Mouse (Mus musculus) cerebellum, postnatal 36 days (tissue): Measurements from ENCODE around the gene Fam162b.

Source experiments
- DNase-seq, 2 experiments: peaks; one replicate each; pipeline ENCODE4 v3.0.0; 2021 to 2022; ENCODE audit warnings: mixed read lengths in 2 of 2

Gene Fam162b

DNA sequence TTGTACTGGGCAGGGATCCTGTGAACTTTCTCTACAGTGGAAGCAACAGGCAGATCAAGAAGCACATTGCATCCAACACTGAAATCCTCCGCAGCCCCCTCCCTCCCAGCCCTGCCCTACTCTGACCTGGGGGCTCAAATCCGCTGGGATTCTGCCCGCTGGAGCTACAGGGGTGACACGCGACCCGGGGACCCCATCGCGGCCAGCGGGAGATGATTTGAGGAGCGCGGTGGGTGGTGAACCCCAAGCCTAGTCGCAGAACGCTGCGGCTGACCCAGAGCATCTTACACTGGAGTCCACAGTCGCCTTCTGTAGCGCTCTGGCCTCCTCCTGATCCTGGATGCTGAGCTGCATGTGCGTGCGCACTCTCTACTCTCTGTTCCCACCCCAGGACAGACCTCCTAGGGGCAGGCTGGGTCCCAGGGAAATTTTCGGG is at the start of gene Fam162b:
Fam162b (minus strand) TSS at position 379 of the 436 bp plus-strand sequence.
- no peak for DNase-seq

DNA sequence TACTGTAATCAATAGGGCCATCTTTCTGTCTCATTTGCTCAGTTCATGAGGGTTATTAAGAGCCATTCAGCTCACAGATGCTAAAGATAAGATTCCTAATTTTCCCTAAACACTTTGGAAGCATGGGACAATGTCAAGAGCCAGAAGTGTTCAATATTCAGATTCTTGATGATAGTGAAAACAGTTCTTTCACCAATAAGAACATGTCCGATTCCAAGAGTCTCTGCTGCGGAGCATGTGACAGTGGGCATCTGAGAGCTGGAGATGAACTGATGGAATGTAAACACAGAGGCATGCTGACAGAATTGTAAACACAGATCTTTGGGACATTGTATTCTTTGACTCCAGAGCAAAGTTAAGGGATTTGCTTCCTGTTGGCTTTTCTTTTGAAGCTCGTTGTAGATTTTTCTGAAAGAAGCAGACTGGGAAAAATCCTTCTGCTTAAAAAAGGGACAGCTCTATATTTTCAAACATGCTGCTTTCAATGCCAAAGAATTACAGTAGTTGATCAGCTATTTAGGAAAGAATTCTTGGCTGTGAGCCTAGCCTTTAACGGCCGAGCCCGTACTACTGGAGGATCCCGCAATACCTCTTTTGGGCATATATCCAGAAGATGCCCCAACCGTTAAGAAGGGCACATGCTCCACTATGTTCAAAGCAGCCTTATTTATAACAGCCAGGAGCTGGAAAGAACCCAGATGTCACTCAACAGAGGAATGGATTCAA is 41.3 kb upstream of the Fam162b start, which contains the start of gene Gprc6a:
Gprc6a (minus strand) TSS at position 51 of the 726 bp plus-strand sequence.
- DNase-seq, result no peak

DNA sequence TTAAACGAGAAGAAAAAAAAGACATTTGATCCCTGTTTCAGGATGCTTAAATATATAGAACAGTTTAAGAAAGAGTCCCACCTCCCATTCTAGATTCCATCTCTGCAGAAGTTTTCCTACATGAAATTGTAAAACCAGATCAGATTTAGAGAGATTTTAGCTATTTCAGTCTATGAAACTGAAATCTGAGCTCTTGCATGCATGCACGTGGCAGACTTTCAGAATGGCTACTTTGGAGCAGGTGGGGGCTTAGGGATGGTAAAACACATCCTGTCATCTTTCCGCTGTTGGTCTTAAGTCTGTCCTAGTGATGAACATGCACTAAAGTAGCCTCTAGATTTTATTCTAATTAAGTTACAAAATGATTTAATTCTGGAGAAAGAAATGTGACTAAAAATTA is 30.9 kb upstream of the Fam162b start:
- no peak for DNase-seq

DNA sequence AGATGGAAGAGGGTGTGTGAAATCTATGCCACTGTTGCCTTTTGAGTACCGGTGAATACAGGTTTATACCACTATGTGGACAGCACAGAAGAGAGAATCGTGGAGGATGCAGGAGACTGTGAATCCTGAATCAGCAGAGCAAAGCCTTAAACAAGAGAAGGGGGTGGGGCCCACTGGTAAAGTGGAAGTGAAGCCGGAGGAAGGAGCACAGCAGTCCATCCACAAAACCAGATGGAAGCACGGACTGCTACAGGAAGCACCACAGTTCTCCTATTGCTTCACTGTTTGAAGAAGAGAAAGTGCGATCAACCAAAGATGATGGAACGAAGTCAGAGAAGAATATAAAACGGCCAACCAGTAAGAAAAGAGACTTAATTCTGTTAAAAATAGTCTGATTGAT is 29.8 kb upstream of the Fam162b start:
- DNase-seq, result no peak

DNA sequence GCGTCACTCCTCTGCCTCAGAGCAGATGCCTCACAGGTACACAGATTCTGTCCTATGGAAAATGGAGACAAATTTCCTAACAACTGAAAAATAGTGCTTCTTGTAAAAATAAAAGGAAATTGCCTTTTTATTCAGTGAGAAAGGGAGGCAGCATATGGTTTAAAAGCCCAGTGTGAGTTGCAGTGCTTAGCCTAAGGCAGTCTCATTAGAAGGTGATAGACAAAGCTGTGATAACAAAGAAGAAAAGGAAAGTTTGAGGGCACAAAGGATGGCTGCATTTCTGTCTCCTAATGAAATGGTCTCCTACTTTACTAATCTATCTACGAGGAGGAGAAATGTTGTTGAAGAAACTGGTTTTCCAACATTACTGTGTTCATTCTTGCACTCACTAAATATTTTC is 28.2 kb upstream of the Fam162b start:
- no peak for DNase-seq

DNA sequence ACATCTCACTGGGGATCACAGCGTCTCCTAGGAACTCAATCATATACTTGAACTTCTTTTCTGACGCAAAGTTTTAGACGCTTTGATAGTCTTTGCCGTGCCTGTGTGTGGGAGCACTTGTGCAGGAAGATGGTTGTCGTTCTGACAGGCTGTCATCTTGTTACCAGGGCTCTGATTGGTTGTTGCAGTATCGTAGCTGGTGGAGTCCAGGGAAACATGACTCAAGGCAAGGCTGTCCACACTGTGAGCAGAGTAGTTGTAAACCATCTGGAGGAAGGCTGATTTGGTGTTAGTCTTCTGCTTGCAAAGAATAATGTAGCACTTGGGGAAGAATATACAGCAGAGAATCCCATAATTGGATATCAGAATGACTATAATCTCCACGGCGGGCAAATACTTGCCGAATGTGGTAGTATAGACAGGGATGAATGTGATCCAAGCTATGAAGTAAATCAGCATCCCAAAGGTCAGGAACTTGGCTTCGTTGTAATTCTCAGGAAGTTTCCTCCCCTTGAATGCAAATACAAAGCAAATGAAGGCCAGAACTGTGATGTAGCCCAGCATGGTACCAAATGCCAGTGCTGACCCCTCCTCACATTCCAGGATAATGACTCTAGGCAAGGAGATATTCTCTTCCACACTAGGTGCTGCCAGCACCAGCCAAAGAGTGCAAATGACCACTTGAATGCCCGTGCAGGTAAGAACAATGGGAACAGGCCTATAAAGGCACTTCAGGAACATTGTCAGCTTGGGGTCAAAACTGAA is 24.7 kb upstream of the Fam162b start:
- no peak for DNase-seq

DNA sequence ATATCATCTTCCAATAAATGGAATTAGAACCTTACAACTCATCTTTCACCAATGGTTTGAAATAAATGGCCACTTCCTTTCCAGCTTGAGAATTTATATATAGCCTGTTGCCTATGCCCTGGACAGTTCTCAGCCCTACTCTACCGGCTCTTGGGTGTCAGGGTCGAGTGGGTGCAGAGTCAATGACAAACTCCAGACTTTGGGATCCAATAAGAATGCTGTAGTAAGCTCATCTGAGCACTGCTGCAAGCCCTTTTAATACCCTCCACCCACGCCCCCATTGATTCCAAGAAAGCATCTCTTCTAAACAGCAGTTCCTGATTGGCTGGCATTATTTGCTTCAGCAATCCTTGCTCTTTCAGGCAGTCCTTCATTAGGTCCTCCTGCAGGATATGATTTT is 23.1 kb upstream of the Fam162b start:
- no peak for DNase-seq

DNA sequence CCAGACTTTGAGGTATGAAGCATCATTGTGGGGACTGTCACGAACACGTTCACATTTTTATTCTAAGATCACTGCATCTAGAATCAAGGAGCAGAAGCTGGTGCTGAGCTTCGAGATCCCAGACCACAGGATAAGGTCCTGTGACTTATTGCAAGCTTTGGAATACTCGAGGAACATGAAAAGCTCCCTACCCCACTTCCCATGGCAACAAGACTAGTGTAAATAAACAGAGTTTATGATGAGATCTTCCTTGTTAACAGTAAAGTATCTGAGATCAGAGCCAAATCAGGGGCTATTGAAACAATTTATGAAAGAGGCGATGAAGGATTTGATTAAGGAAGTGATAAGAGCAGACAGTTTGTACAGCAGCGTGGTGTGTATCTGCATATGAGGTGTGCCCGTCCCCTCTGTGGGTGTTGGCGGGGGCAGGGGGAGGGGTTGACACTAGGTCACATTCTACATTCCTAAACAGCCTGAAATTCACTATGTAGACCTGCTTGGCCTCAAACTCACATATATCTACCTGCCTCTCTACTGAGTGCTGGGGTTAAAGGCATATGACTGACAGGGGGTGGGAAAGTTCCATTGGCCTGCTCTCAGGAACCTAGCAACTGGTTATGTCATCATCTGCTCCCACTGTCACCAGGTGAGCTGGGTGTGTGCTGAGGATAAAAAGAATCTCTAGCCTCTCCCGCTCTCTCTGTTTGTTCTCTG is 21.8 kb upstream of the Fam162b start:
- no peak for DNase-seq

DNA sequence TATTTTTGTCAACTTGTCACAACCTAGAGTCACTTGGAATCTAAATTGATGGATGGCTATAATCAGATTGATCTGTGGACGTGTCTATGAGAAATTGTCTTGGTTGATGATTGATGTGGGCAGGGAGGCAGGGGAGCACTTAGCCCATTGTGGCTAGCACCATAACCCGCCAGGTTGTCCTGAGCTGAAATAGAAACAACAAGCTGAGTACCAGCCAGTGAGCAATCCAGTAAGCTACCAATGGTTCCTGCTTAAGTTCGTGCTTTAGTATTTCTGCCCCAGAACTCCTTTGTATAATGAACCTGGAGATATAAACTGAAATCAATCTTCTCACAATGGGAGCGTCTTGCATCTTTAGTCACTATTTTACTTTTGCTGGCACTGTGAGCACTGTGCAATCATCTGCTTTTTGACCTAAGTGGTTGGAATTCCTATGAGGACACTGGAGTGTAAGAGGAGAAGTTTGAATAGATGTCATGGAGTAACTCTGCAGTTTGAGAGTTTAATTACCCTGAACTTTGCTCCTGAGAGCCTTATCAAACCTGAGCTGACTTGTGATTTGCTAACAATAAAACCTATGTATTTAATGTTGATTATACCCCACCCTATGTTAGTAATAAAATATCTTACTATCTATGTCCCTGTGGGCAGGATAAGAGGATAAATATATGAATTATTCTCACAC is 19.6 kb upstream of the Fam162b start:
- DNase-seq, result no peak

DNA sequence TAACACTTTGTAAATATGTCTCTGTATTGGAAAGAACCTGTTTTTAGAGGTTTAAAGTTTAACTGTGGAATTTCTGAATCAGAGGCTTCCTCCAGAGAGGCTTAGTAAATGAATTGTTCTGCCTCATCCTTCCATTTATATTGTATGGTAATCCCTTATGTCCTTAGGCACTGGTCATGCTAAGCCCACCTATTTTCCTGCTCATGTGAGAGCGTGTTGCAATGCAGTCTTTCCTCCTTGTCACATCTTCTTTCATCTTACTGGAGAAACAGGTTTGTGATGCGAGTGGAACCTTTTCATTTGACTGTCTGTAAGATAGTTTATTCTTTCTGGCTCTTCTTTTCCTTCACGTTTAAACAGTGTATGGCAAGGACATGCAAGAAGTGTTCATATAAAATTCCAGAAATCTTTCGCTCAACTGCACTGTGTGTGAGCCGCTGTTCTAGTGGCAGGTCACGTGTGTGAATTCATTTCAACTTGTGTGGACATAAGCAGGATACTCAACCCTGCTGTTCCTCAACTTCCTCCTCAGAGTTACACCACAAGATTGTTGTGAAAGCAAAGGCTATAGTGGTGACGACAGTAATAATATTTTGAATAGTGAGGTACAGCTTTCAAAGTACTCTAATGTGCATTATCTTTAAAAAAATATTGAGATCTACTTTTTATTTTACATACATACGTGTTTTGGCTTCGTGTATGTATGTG is 6.8 kb upstream of the Fam162b start:
- no peak for DNase-seq

DNA sequence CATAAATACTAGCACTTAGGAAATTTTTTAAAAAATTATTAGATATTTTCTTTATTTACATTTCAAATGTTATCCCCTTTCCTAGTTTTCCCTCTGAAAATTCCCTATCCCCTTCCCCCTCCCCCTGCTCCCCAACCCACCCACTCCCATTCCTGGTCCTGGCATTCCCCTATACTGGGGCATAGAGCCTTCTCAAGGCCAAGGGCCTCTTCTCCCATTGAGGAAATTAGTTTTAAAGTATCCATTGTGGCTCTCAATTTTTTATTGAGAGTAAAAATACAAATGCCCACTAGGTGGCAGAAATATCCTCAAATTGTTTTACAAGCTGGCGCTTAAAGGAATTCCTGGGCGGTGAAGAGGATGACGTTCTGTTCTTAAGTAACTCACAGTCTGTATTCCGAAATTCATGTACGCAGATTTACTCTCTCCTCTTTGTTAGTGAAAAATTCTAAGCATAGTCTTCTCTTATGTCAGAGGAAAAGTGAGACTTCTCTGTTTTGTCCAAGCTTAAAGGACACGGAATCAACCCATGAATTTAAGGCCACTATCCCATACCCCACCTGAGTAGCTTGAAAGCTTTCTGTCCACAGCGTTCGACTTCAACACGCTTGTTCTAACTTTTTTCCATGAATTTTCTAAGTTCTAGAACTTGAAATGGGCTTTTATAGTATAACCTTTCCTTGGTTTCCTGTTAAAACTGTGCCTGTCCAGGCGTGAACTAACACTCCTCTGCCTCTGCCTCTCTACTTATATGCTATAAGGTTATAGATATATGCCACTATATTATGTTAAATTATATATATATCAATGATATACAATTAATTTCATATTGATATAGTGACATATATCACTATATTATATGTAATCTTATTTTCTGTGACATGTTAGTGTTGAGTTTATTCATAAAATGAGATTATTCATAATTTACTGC is 4.9 kb upstream of the Fam162b start:
- DNase-seq, result no peak

DNA sequence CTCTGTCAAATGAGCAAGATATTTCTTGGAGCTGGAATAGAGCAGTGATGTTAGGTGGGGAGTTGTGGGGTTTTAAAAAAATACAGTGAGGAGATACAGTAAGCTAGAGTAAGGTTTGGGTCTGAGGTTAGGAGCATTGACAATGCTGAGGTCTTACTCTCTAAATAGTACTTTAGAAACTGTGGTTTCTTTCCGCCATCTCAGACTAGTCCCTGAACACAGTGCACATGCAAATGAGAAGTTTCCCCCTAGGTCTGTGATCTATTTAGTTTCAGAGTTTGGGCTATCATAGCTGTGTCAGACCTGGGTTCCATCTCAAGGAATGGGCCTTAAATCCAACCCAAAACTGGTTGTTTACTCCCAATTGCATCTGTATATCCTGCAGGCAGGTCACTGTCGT is 1.3 kb upstream of the Fam162b start:
- DNase-seq, result no peak

DNA sequence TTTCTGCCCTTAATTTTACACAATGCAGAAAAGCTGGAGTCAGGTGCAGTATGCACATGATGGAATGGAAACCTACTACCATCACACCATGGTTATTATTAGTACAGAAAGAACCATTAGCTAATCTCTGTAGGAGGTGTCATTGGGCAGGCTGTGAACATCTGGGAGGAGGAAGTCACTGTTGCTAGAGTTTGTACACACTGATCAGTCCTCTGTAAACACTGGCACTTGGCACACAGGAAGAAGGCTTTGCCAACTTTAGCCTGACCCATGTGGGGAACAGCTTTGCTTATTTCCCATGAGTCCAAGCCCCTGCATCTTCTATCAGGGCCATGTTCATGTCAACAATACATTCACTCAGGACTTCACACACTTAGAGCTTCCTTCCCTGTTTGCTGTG is 5.4 kb downstream of the Fam162b start:
- DNase-seq, result no peak

DNA sequence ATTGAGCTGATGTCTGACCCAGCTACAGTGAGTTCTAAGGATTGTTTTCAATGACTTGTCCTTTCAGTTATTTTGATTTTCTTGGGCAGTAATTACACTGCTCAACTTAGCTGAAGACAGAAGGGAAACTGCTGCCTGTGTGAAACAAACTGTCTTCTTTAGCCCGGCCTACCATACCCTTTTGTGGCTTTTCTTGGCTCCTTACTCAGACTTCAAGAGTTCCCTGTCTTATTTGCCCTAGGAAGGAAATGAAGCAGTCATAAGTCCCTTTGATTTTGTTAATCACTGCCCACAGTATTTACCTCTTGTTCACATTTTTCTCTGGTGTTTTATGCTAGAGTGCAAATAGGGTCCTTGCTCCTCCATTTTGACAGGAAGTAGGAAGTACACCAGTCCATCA is 5.9 kb downstream of the Fam162b start:
- DNase-seq, result no peak

DNA sequence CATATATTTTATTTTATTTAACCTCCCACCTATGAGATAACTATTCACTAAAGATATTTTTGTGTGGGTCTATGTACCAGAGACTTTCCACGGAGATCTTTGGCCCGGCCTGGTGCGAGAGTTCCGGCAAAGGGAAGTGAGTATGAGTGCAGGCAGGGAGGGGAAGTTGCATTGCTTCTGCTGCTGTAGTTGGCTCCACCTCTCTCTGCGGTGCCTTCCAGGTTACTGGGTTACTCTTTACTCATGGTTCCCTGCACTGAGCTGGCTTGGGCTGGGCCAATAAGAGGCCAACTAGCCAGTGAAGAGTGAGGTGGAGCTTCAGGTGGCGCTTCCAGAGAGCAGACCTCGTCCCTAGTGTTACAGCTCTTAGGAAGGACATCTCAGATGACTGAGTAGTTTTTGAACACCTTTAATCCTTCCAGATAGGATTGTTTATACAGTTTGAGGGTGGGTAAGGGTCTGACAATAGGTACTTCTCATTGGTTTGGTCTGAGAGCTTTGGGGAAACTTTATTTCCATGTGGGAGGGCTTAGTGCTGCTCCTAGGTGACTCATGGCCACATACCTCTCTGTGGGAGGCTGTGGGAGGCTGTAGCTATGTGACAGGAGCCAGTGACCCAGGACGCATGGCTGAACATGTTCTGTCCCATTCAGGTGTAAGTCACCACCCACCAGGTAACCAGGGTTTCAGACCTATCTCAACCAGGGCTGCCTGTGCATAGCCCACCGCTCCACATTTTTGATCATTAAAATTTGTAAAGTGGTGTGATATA is 18.9 kb downstream of the Fam162b start:
- DNase-seq, result no peak

DNA sequence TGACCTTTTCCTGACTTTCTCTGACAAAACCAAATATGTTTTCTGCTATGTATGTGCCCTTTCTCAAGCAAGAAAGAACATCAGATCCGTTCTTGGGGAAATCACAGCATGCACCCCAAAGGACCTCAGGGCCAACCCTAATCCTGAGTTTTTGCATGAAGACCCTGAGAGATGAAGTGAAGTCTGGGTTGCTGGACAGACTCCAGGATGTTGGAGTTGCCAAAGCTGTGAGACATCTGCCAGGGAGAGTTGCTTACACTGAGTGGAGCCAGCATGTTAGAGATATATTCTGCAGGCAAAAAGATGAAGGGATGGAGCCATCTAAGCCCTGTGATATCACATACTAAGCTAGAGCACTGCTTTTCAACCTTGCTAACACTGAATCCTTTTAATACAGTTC is 34.3 kb downstream of the Fam162b start:
- DNase-seq, result no peak

DNA sequence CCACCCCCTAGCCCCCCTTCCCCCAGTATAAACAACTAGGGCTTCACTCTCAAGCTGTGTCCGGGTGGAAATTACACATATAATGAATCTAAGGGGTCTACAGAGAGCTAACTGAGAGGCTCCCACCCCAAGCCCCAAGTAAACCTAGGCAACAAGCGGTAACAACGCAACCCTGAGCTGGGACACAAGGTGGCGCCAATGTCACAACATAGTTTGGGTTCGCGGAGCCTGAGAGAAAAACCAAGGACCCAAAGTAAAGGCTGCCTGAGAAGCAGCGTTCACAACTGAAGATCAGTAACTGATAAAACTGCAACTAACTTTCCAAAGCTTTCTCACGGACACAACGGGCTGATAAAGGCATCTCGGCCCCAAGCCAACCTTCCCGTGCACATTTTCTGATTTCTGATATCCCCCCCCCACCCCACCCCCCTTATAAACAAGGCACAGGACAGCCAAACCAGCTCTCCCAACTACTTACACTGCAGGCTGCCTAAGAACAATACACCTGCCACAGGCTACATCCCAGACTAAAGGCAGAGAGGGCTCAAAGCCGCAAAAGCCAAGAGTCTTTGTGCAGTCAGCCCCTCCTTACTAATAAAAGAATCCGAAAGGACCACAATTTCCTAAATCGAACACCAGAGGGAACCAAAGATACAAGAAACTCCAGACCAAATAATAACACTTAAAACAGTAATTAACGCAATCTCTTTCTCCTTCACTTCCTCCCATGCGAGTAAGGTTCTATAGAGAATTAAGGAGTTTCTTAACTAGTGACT is 36.8 kb downstream of the Fam162b start:
- DNase-seq, result peak; percentile 40 to 58
